Mouse (Mus musculus) lung, adult 2 months (tissue): Measurements from ENCODE around the gene Caprin2.

Source experiments
- CTCF ChIP-seq: fragments of 200-500 bp; IDR thresholded peaks from 2 replicates; pipeline ENCODE4 v1.5.1; 2011; ENCODE audit warnings: mild to moderate bottlenecking, low read length, control low read depth; ENCODE audit not compliant: insufficient read depth
- POLR2A ChIP-seq: fragments of 200-500 bp; IDR thresholded peaks from 2 replicates; pipeline ENCODE4 v1.6.1; 2011; ENCODE audit warnings: low read depth, mild to moderate bottlenecking, control low read depth, low read length, borderline replicate concordance; ENCODE audit errors: extremely low read depth

- TF ChIP-seq CTCF (no peak), POLR2A (no peak)
Measured at GRCm38 (mm10) chr6:148931281-148931680, 35.2 kb upstream of the Caprin2 start.
